Mouse (Mus musculus) cerebellum, adult 2 months (tissue): ENCODE results near the gene Lamb3.

Experiments used
- CTCF ChIP-seq: fragments of 200-500 bp; IDR thresholded peaks from 2 replicates; pipeline ENCODE4 v1.5.1; 2011; ENCODE audit warnings: low read depth, mild to moderate bottlenecking, control low read depth, low read length, moderate library complexity, borderline replicate concordance; ENCODE audit not compliant: insufficient read depth
- POLR2A ChIP-seq: fragments of 200-500 bp; IDR thresholded peaks from 2 replicates; pipeline ENCODE4 v1.6.1; 2011; ENCODE audit warnings: low read length, control low read depth, borderline replicate concordance; ENCODE audit not compliant: insufficient read depth

DNA sequence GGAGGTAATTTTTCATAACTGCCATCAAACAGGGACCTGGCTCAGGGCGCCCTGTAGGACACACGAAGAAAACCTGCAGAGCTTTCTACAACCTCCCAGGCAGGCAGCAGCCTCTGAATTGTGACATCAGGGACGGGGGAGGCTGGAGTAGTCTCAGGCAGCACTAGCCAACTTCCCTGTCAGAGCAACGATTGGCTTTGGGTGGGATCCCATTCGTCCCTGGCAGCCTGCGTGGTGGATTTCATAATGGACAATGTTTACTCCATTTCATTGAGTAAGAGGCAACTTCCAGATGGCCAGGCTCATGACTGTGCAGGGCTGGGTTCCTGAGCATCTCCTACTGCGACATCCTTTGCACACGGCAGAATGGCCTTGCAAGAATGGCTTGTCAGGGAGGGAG, 34.7 kb downstream of the Lamb3 start:
- TF ChIP-seq CTCF (no peak), POLR2A (no peak; the same call in 1 of the 2 replicates)
